Mouse (Mus musculus) ES-E14 (cell line): ENCODE results near the gene Fbxw8.

Source experiments
- CHD2 ChIP-seq: IDR thresholded peaks from 2 replicates; pipeline ENCODE4 v1.6.1; 2014; ENCODE audit warnings: mild to moderate bottlenecking, low read depth, low read length, inconsistent platforms
- HCFC1 ChIP-seq: IDR thresholded peaks from 2 replicates; pipeline ENCODE4 v1.6.1; 2012; ENCODE audit warnings: low read length, inconsistent platforms, borderline replicate concordance; ENCODE audit not compliant: insufficient read depth
- MAFK ChIP-seq: IDR thresholded peaks from 2 replicates; pipeline ENCODE4 v1.6.1; 2014; ENCODE audit warnings: mild to moderate bottlenecking, low read depth, low read length, inconsistent platforms; ENCODE audit not compliant: insufficient read depth
- ZC3H11A ChIP-seq: IDR thresholded peaks from 2 replicates; pipeline ENCODE4 v1.6.1; 2012; ENCODE audit warnings: low read depth, mild to moderate bottlenecking, inconsistent platforms, low read length, borderline replicate concordance
- ZNF384 ChIP-seq: IDR thresholded peaks from 2 replicates; pipeline ENCODE4 v1.6.1; 2012; ENCODE audit warnings: low read depth, low read length, inconsistent platforms

DNA sequence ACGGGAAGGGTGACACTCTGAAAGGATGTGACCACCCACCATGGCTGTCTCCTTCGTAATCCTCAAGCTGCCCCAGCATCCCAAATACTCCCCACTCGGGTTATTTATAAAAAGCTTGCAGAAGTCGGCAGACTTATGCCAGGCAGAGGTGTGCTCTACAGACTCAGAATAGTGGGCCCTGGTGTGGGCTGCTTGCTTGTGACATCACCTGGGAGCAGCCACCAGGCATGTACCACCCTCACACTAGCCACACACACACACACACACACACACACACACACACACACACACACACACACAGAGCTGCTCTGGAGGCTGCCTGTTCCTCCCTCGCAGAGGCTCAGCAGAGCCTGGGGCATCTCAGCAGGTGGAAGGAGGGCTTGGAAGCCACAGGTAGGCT is 137.7 kb downstream of the Fbxw8 start:
- no peak for TF ChIP-seq CHD2
- TF ChIP-seq ZNF384, result no peak
- TF ChIP-seq ZC3H11A, result no peak
- TF ChIP-seq HCFC1, result no peak
- no peak for TF ChIP-seq MAFK
